Mouse (Mus musculus): Measurements from ENCODE around the gene Crip1.

GRCm38 (mm10) chr12:113124726-113125125 is 21.4 kb upstream of the Crip1 start:
- TF ChIP-seq CTCF (conservative IDR thresholded peaks at IDR 0.05; ENCODE audit: low read length) (no peak), POU5F1 (IDR thresholded peaks at IDR 0.05; ENCODE audit: borderline replicate concordance, low read length) (no peak)

All from E14TG2a.4 (cell line).